21 mouse cellular contexts compared by ENCODE assay signal in genomic region chr6:48821991-48822785, GRCm38 (mm10). TPM values are rescaled to one million over a fixed set of nuclear protein-coding genes. Genes with fewer than 3 reads are reported as not detected.
A peak's percentile ranks its signal among the peaks of the same experiment; 100 is the strongest.
DNase-seq lines count a peak whose midpoint lies in the region; ATAC-seq and TF ChIP-seq lines count a peak whose summit lies in the region.
"Not testable (repeated sequence)": the region's sequence is repeated elsewhere in the genome, so short reads cannot be mapped to it uniquely, and the experiment has no call there.
"Had no signal": no experiment of that assay in that cellular context is flagged by ENCODE, and none has a peak within 500 bp of the region (broad histone marks: within the 10 kb centered on the region; RNA-seq: fewer than 3 reads in every experiment).

No protein-coding gene starts in this region.

- not testable (repeated sequence) for H3K4me3 ChIP-seq in kidney, postnatal 0 days (replicated peaks; ENCODE audit: low read depth, low read length); liver, adult 2 months (ENCODE audit: insufficient read depth, low read depth, low read length)

- peak; percentile 13 for DNase-seq in R1 (ENCODE audit: low read depth, low spot score)
- DNase-seq in kidney, adult 11 months: peak; percentile 67
- DNase-seq in kidney, adult 8-10 months: peak; percentile 53 to 79
- not testable (repeated sequence) for DNase-seq in kidney, postnatal 0 days (ENCODE audit: low spot score)
- DNase-seq in kidney, postnatal 25 days: peak; percentile 40 to 51
- peak; percentile 39 for DNase-seq in liver, adult 2 months (ENCODE audit: extremely low read depth, low read depth, low spot score)
- DNase-seq in lung, postnatal 25 days (ENCODE audit: low spot score): peak; percentile 27

- ATAC-seq in kidney, postnatal 0 days (replicated peaks; ENCODE audit: low FRiP score, low read depth): 0 out of 2 replicates have a peak, but pooled peaks have one; percentile 46

- H3K9me3 ChIP-seq in kidney, postnatal 0 days (replicated peaks; ENCODE audit: low read length): not testable (repeated sequence)

- not testable (repeated sequence) for H3K27me3 ChIP-seq in kidney, postnatal 0 days (ENCODE audit: insufficient read depth, low read length); liver, adult 2 months (ENCODE audit: control insufficient read depth, insufficient read depth, low read length)

- 0 out of 2 replicates have a peak, but pooled peaks have one; percentile 11 for TF ChIP-seq CTCF in kidney, postnatal 0 days (IDR thresholded peaks at IDR 0.05; ENCODE audit: low read depth)
- TF ChIP-seq CTCF in liver, adult 2 months (IDR thresholded peaks at IDR 0.05; ENCODE audit: low read depth, low read length): not testable (repeated sequence)

- not testable (repeated sequence) for H3K4me2 ChIP-seq in kidney, postnatal 0 days (ENCODE audit: low read length)

- H3K9ac ChIP-seq in kidney, postnatal 0 days (ENCODE audit: low read depth, low read length); liver, adult 2 months (ENCODE audit: low read depth, low read length): not testable (repeated sequence)

- not testable (repeated sequence) for TF ChIP-seq POLR2A in liver, adult 2 months (IDR thresholded peaks at IDR 0.05; ENCODE audit: extremely low read depth, insufficient read depth, low read length)

- not testable (repeated sequence) for H3K4me1 ChIP-seq in kidney, postnatal 0 days (replicated peaks; ENCODE audit: insufficient read depth, low read length); liver, adult 2 months (ENCODE audit: control insufficient read depth, insufficient read depth, low read length)

- H3K36me3 ChIP-seq in kidney, postnatal 0 days (ENCODE audit: insufficient read depth, low read length); liver, adult 2 months (ENCODE audit: control insufficient read depth, insufficient read depth, low read length): not testable (repeated sequence)

- not testable (repeated sequence) for H3K79me2 ChIP-seq in liver, adult 2 months (ENCODE audit: control insufficient read depth, insufficient read depth, low read length)

- not testable (repeated sequence) for H3K27ac ChIP-seq in kidney, postnatal 0 days; liver, adult 2 months (replicated peaks; ENCODE audit: insufficient read depth, low read depth, low read length)

- 71% methylated on average over 7 of the region's 7 CpGs for WGBS in kidney, postnatal 0 days
- WGBS in liver, adult 2 months: 53% methylated on average over 7 of the region's 7 CpGs

RNA-seq across cellular contexts. Expression of gene Tmem176a, which starts 18.5 kb away (rescaled TPM):
- 315 and 333 TPM in 2 replicates for polyA plus RNA-seq in kidney, postnatal 0 days (2015; fragmentation: Nextera tagmentation; extraction: Ambion mirVana)
- 71.4 and 98.0 TPM in 2 replicates for total RNA-seq in liver, adult 2 months (2014; rRNA removed)
- 225 and 241 TPM in 2 replicates for polyA plus RNA-seq in liver, adult 2 months (2012; rRNA removed)

RNA-seq across cellular contexts. Expression of gene Tmem176b, which starts 19.1 kb away (rescaled TPM):
- polyA plus RNA-seq in kidney, postnatal 0 days (2015; fragmentation: Nextera tagmentation; extraction: Ambion mirVana): 669 and 685 TPM in 2 replicates
- 92.9 and 152 TPM in 2 replicates for total RNA-seq in liver, adult 2 months (2014; rRNA removed)
- 392 and 394 TPM in 2 replicates for polyA plus RNA-seq in liver, adult 2 months (2012; rRNA removed)

RNA-seq across cellular contexts. Expression of gene Aoc1, which starts 50.5 kb away (rescaled TPM):
- 9.9 and 11.0 TPM in 2 replicates for polyA plus RNA-seq in kidney, postnatal 0 days (2015; fragmentation: Nextera tagmentation; extraction: Ambion mirVana)
- total RNA-seq in liver, adult 2 months (2014; rRNA removed): 0.09 and 0.20 TPM in 2 replicates
- polyA plus RNA-seq in liver, adult 2 months (2012; rRNA removed): 0.14 and 0.17 TPM in 2 replicates
- total RNA-seq: adrenal gland, adult 2 months; adrenal gland, postnatal 10 days; adrenal gland, postnatal 25 days; MEL had no signal
- polyA plus RNA-seq: adrenal gland, adult 2 months; C2C12; embryonic facial prominence, embryonic 11.5 days; embryonic facial prominence, embryonic 13.5 days; erythroblast, embryonic 14.5 days; forebrain, embryonic 12.5 days; forebrain, embryonic 14.5 days; forebrain, embryonic 16.5 days had no signal

RNA-seq across cellular contexts. Expression of gene Gimap3, which starts 51.5 kb away (rescaled TPM):
- 0.13 and 0.17 TPM in 2 replicates for polyA plus RNA-seq in kidney, postnatal 0 days (2015; fragmentation: Nextera tagmentation; extraction: Ambion mirVana)
- 1.7 and 1.9 TPM in 2 replicates for total RNA-seq in liver, adult 2 months (2014; rRNA removed)
- 1.5 and 3.1 TPM in 2 replicates for polyA plus RNA-seq in liver, adult 2 months (2012; rRNA removed)
- total RNA-seq: MEL had no signal
- polyA plus RNA-seq: brain, embryonic 14.5 days; C2C12; embryonic facial prominence, embryonic 11.5 days; embryonic facial prominence, embryonic 13.5 days; embryonic facial prominence, embryonic 15.5 days; forebrain, embryonic 10.5 days; forebrain, embryonic 12.5 days; forebrain, embryonic 14.5 days; forebrain, embryonic 16.5 days had no signal
